Mouse (Mus musculus): Measurements from ENCODE around the gene Fkrp. TPM values are rescaled to one million over a fixed set of nuclear protein-coding genes. Genes with fewer than 3 reads are reported as not detected.
A peak's percentile ranks its signal among the peaks of the same experiment; 100 is the strongest.

The Fkrp gene
- polyA plus RNA-seq, 1 experiment = 47.7 TPM

DNA sequence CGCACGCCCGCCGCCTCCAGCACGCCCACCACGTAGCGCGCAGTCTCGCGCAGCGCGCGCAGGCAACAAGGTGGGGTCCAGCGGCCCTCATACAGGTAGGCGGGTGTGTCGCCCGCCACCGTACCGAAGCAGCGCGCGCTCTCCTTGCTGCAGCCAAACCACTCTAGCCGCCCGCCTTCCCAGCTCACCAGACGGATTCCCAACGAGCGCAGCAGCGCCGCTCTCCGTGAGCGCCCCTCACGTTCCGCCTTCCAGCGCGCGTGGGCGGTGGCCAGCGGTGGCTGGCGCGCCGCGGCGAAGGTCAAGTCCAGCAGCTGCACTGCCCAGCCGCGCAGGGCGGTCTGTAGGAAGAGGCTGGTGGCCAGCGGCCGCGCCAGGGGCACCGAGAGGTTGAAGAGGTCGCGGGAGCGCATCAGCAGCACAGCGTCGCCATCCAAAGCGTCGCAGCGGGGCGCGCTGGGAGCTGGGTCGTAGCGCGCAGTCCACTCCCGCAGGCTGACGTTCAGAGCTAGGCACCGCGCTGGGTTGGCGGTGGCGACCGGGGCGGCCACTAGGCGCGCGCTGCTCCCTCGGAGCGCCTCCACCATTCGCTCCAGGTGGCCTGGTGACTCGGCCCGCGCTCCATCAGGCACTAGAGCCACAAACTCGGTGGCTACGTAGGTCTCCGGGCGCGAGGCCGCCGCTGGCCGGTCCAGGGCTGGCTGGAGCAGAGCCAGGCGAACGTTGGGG, 5.4 kb downstream of the Fkrp start:
- no peak; the same call in 1 of the 2 replicates for TF ChIP-seq POLR2A (IDR thresholded peaks at IDR 0.05; ENCODE audit: borderline replicate concordance, extremely low read depth, insufficient read depth, insufficient read length, poor library complexity, severe bottlenecking)
- TF ChIP-seq CTCF (IDR thresholded peaks at IDR 0.05; ENCODE audit: borderline replicate concordance, extremely low read depth, insufficient read depth, insufficient read length) = peak; percentile 30; the same call in 1 of the 2 replicates
- DNase-seq (ENCODE audit: low read depth) = peak; percentile 73

DNA sequence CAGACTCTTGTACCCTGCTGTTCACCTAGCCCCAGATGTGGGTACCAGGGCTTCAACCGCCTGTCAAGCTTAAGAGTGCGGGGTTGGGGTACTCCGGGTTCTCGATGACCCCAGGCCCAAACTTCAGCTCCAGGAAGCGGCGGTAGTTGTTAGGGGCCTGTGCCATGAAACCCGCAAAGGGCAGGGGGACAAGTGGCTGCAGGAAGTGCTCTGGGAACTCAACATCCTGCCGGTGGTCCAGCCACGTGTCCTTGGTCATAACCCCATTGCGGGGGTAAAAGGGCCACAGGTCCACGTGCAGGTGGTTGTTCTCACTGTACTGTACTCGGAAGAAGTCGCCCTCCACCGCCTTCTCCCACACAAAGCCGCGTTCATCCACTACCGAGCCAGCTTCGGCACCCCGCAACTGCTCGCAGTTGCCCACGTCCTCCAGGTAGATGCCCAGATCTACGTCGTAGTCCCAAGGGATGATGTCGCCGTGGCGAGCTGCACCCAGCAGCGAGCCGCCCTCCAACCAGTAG, 6.1 kb downstream of the Fkrp start:
- DNase-seq (ENCODE audit: low read depth) = no peak
- TF ChIP-seq CTCF (IDR thresholded peaks at IDR 0.05; ENCODE audit: borderline replicate concordance, extremely low read depth, insufficient read depth, insufficient read length) (no peak), POLR2A (IDR thresholded peaks at IDR 0.05; ENCODE audit: borderline replicate concordance, extremely low read depth, insufficient read depth, insufficient read length, poor library complexity, severe bottlenecking) (no peak)

DNA sequence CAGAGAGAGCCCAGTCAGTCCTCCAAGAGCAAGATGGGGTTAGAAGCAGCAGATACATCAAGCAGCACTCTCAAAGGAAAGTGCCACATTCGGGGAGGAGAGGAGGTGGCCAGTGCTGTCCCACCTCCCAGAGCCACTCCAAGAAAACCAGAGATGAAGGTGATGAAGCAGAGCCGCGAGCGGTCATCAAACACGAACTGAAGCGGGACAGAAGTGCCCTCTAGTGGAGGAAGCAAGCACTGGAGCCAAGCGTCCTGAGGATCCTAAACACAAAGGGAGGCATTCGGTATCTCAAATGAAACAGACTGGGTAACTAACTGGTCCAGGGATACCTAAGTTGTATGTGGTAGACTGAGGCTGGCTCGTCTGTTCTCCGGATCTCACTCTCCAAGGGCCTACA, 6.8 kb downstream of the Fkrp start:
- peak; percentile 79 for DNase-seq (ENCODE audit: low read depth)
- peak; percentile 89 for TF ChIP-seq CTCF (IDR thresholded peaks at IDR 0.05; ENCODE audit: borderline replicate concordance, extremely low read depth, insufficient read depth, insufficient read length)
- TF ChIP-seq POLR2A (IDR thresholded peaks at IDR 0.05; ENCODE audit: borderline replicate concordance, extremely low read depth, insufficient read depth, insufficient read length, poor library complexity, severe bottlenecking) = no peak

DNA sequence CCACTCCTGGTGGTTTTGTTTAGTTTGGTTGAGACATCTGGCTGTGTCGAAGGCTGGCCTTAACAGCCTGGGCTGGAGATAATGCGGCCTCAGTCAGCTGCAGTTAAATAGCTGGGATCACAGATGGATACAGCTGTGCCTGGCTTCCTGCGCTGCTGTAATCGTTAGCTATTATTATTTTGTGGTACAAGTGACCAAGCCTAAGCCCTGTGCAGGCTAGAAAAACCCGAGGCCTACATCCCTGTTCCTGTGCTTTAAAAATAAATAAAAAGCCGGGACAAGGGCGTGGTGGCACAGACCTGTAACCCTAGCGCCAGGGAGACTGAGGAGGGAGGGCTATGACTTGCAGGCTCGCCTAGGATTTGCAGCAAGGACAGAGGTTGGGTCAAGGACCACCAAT, 7.9 kb downstream of the Fkrp start:
- no peak for DNase-seq (ENCODE audit: low read depth)
- TF ChIP-seq CTCF (IDR thresholded peaks at IDR 0.05; ENCODE audit: borderline replicate concordance, extremely low read depth, insufficient read depth, insufficient read length) = no peak
- TF ChIP-seq POLR2A (IDR thresholded peaks at IDR 0.05; ENCODE audit: borderline replicate concordance, extremely low read depth, insufficient read depth, insufficient read length, poor library complexity, severe bottlenecking) = no peak

DNA sequence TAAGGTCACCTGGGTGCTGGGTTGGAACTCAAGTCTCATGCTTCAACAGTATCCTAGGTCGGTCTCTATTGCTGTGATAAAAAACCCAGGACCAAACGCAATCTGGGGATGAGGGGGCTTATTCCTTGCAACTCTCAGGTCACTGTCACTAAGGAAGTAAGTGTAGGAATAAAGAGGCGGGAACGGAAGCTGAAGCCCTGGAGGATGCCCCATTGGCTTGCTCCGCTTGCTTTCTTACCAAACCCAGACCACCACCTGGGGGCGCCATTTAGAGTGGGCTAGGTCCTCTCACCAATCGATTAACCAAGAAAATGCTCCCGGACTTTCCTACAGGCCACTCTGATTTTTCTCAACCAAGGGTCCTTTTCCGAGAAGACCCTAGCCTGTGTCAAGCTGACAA, 8.6 kb downstream of the Fkrp start:
- no peak for DNase-seq (ENCODE audit: low read depth)

DNA sequence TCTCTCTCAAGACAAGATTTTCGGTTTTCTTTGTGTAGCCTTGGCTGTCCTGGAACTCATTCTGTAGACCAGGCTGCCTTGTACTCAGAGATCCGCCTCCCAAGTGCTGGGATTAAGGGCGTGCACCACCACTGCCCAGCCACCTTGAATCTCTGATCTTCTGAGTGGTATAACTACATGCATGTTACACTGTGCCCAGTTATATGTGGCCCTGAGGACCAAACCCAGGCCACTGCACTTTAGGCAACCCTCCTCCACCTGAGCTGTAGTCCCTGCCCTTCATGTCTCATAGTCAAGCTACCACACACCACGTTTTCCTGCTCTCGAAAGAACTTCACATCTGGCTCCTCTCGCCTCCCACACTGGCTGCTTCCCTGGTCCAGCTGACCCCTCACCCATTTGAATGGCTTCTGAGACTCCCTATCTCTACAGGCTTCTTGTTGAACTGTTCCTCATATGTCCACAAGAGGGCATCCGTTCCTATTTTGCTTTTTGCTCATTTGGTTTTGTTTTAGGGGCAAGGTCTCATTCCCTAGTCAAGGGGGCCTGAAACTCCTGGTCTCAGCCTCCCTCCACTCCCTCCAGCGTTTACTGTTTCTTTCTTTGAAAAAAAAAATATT, 12.0 kb downstream of the Fkrp start:
- TF ChIP-seq CTCF (IDR thresholded peaks at IDR 0.05; ENCODE audit: borderline replicate concordance, extremely low read depth, insufficient read depth, insufficient read length) (peak; percentile 54; the same call in 1 of the 2 replicates), POLR2A (IDR thresholded peaks at IDR 0.05; ENCODE audit: borderline replicate concordance, extremely low read depth, insufficient read depth, insufficient read length, poor library complexity, severe bottlenecking) (no peak)
- peak; percentile 55 for DNase-seq (ENCODE audit: low read depth)

More for the DNA sequence above, 8.6 kb downstream of the Fkrp start:
- TF ChIP-seq CTCF (IDR thresholded peaks at IDR 0.05; ENCODE audit: borderline replicate concordance, extremely low read depth, insufficient read depth, insufficient read length) (peak; percentile 20; the same call in 1 of the 2 replicates), POLR2A (IDR thresholded peaks at IDR 0.05; ENCODE audit: borderline replicate concordance, extremely low read depth, insufficient read depth, insufficient read length, poor library complexity, severe bottlenecking) (no peak)

DNA sequence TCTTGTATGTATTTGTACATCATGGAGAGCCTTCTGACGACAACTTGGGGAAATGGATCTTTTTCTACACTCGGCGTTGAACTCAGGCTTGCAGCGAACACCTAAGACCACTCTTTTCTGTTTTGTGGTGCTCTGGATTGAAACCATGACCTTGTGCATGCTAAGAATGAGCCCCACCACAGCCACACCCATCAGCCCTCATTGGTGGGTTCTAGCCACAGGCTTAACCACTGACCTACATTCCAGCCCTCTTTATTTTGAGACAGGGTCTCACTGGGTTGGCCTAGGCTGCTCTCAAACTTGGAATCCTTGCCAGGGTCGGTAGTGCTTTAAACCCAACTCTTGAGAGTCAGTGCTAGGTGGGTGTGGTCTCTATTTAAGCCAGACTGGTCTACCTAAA, 21.6 kb downstream of the Fkrp start:
- TF ChIP-seq CTCF (IDR thresholded peaks at IDR 0.05; ENCODE audit: borderline replicate concordance, extremely low read depth, insufficient read depth, insufficient read length) (no peak), POLR2A (IDR thresholded peaks at IDR 0.05; ENCODE audit: borderline replicate concordance, extremely low read depth, insufficient read depth, insufficient read length, poor library complexity, severe bottlenecking) (no peak)
- DNase-seq (ENCODE audit: low read depth) = no peak

DNA sequence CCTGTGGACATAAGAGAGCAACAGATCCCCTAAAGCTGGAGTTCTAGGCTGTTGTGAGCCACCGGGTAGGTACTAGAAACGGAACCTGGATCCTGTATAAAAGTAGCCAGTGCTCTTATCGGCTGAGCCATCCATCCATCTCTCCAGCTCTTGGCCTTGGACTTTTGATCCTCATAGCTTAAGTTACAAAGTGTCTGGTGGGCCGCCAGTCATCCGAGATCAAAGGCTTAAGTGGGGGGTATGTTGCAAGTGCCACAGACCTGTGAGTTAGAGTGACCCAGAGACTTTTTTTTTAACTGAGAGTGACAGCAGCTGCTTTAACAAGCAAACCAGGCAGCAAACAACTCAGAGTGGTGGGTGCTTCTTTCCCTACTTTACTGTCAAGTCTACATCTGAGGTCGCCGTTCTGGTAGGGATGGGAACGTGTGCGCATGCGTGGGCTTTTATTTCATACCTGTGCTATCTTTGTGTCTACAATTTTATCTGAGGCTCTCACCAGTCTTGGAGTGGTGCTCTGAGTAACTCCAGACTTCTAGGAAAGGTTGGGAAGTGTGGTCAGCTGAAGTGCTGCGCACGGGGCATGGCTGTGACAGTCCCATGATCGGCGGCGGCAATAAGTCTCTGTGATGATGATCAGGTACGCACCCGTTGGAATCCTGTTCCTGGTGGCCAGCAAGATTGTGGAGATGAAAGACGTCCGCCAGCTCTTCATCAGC, 23.4 kb downstream of the Fkrp start:
- TF ChIP-seq CTCF (IDR thresholded peaks at IDR 0.05; ENCODE audit: borderline replicate concordance, extremely low read depth, insufficient read depth, insufficient read length) = no peak
- TF ChIP-seq POLR2A (IDR thresholded peaks at IDR 0.05; ENCODE audit: borderline replicate concordance, extremely low read depth, insufficient read depth, insufficient read length, poor library complexity, severe bottlenecking) = no peak
- DNase-seq (ENCODE audit: low read depth) = no peak

DNA sequence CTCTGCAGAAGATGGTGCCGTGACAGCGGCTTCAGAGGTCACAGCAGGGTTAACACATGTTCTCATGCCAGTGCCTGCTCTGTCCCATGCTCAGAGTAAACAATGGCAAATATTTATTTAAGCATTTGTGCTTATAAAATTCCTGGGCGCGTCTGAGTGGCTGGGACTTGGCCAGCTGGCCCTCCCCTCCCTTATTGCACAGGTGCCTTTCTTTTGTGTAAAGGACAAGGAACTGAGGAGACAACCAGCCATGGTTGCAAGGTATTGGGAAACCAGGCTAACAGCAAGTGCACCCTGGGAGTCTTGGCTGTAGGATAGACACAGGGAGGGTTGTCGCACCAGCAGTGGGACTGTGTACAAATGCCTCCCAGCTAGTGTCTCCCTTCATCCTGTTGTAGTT, 24.2 kb downstream of the Fkrp start:
- no peak for DNase-seq (ENCODE audit: low read depth)
- no peak for TF ChIP-seq POLR2A (IDR thresholded peaks at IDR 0.05; ENCODE audit: borderline replicate concordance, extremely low read depth, insufficient read depth, insufficient read length, poor library complexity, severe bottlenecking)
- TF ChIP-seq CTCF (IDR thresholded peaks at IDR 0.05; ENCODE audit: borderline replicate concordance, extremely low read depth, insufficient read depth, insufficient read length) = no peak

DNA sequence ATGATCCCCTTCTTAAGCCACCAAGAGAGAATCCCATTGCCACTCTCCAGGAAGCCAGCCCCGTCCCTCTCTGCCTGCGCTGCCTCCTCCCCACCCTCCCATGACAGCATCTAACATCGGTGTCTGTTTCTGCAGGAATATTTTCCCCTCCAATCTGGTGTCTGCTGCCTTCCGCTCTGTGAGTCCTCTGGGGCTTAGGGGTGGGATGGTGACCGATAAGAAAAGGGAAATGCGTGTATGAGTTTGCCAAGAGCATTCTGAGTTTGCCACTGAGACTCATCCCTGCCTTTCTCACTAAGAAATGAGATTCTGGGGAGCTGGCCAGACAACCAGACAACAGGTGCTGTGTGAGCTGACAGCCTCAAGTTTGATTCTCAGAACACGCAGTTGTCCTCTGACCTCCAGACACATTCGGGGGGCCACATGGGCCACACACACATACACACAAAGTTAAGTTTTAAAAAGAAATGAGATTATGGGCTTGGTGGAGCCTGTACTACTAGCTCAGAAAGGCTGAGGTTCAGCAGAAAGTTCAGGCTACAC, 30.9 kb downstream of the Fkrp start:
- TF ChIP-seq CTCF (IDR thresholded peaks at IDR 0.05; ENCODE audit: borderline replicate concordance, extremely low read depth, insufficient read depth, insufficient read length) = no peak
- no peak for TF ChIP-seq POLR2A (IDR thresholded peaks at IDR 0.05; ENCODE audit: borderline replicate concordance, extremely low read depth, insufficient read depth, insufficient read length, poor library complexity, severe bottlenecking)

DNA sequence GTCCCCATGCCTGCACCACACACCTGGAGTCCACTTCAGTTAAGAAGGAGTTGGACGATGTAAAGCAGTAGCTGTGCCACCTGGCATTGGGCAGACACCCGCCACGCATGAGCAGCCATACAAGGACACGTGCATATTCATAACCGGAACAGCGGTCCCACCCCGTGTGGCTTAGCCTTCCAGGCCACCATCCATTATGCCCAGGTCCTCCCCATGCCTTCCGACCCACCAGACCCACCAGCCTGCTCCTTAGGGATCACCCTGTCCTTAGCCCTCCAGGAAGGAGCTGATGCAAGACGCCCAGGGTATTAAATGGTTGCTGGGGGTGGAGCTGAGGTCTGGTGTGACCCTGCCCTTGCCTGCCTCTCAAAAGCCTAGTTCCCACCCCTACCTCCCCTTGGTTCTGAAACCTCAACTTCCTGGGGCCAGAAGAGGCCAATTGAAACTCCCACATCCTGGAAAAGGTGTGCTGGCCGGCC, 32.0 kb downstream of the Fkrp start:
- no peak for DNase-seq (ENCODE audit: low read depth)

More for the DNA sequence above, 30.9 kb downstream of the Fkrp start:
- DNase-seq (ENCODE audit: low read depth) = no peak

More for the DNA sequence above, 32.0 kb downstream of the Fkrp start:
- TF ChIP-seq CTCF (IDR thresholded peaks at IDR 0.05; ENCODE audit: borderline replicate concordance, extremely low read depth, insufficient read depth, insufficient read length) (no peak), POLR2A (IDR thresholded peaks at IDR 0.05; ENCODE audit: borderline replicate concordance, extremely low read depth, insufficient read depth, insufficient read length, poor library complexity, severe bottlenecking) (no peak)

Data from brain, embryonic 14.5 days (tissue).